Mouse (Mus musculus) ovary, postnatal 10 days (tissue): ENCODE data around the gene Mmrn2.
"Not testable (repeated sequence)": the region's sequence is repeated elsewhere in the genome, so short reads cannot be mapped to it uniquely, and the experiment has no call there.

Source experiments
- DNase-seq: peaks from one replicate; pipeline ENCODE4 v3.0.0; 2022; ENCODE audit warnings: low spot score

Mmrn2 gene

DNA sequence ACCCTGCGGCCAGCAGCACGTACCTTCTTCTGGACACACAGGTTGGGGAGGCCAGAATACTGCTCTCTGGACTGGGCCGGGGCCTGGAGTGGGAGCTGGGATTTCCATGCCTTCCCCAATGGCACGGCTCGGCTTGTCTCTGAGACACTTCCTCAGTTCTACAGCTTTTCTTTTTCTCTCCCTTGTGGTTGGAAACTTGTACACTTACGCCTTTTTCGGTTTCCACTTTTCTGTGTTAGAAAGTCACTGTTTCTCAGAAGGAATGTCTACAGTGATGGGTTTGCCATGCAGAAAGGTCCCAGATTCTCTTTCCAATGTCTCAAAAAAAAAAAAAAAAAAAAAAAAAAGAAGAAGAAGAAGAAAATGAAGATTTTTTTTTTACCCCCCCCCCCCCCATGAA lies 28.2 kb downstream of the Mmrn2 start:
- DNase-seq, result no peak

DNA sequence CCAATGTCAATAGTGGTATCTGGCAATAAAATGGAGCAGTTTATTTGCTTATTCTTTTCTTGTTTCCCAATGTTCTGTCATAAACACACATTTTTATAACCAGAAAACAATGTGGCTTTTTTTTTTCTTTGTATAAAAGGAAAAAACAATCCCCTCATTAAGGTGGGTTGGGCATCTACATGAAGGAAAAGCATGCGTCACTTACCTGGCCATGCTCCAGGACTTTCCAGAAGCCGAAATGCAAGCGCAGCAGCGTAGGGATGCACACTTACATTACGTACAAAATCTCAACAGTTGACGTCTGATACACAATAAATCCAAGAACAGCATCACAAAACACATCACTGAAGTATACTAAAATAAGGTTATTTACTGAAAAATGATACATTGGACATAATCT lies 35.5 kb downstream of the Mmrn2 start:
- DNase-seq, result no peak

GRCm38 (mm10) chr14:34412164-34412896 lies 37.1 kb downstream of the Mmrn2 start:
- no peak for DNase-seq

DNA sequence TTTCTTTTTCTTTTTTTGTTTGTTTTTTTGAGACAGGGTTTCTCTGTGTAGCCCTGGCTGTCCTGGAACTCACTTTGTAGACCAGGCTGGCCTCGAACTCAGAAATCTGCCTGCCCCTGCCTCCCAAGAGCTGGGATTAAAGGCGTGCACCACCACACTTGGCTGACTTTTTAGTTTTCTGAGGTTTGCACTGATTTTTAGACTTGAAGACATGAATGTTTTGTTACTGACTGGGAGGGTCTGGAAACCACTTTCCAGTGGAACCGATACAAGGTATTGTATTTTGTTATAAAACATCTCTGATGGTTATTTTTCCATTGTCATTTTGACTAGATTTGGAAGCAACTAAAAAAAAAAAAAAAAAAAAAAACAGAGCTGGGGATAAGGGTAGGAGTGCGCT lies 41.7 kb downstream of the Mmrn2 start:
- DNase-seq, result not testable (repeated sequence)

DNA sequence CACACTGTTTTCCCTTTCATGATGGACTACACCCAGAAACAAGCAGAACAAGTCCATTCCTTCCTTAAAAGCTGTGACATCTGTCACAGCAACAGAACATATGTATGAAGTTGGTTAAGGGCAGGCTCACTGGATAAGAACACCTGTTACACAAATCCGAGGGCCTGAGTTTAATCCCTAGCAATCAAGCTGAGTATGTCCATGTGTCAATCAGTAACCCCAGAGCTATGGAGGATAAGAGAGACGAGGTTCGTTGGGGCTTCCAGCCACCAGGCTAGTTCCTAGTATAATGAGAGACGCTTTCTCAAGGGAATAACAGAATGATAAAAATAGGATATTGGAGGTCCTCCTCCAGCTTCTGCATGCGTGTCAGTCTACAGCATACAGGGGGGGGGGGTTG lies 42.2 kb downstream of the Mmrn2 start:
- DNase-seq, result no peak

DNA sequence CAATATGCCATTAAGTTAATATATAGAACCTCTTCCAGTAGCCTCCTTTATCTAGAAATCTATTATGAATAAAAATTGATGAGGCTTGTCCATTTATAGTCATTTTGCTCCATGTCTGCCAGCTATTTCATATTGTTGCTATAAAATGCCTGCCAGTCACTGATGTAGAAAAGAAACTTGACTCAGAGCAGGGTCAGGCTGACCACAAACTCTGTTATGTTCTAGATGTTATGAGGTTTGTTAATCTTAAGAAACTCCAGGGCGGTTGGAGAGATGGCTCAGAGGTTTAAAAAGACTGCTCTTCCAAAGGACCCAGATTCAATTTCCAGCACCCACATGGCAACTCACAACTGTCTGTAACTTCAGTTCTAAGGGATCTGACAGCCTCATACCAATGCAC lies 45.8 kb downstream of the Mmrn2 start:
- no peak for DNase-seq

GRCm38 (mm10) chr14:34428274-34428673 lies 53.0 kb downstream of the Mmrn2 start:
- DNase-seq, result no peak

DNA sequence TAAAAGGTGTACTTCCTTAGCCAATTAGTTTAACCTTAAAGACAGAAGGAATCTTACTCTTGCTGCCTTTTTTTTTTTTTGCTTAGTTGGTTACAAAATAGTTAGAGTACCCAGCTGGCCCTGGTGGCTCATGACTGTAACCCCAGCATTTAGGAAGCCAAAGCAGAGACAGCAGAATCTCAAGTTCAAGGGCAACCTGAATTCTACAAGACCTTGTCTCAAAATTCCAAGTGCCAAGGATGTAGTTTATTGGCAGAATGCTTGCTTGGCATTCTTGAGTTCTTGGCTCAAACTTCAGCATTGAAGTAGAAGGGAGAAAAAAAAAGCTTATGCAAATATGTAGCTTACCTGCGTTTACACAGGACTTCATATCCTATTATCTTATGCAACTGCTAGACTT lies 53.8 kb downstream of the Mmrn2 start:
- no peak for DNase-seq

DNA sequence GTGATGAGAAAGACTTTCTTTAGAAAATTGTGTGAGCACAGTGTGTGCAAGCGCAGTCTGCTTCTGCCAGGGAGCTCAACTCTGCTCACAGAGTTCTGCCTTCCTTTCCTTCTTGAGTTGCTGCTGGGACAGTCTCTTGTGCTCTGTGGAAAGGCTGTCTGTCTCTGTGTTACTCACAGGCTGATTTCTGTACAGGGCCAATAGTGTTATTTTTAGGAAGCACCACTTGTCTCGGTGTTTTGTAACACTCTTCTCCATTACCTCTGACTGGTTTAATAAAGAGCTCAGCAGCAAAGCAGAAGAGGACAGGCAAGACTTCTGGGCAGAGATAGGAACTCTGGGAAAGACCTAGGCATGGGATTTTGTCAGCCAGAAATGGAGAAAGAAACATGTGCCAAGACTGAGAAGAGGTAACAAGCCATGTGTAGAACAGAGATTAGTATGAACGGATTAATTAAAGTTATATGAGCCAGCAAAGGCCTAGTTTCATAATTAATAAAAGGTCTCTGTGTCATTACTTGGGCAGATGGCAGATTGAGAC lies 65.3 kb downstream of the Mmrn2 start:
- no peak for DNase-seq

- no peak for DNase-seq
Measured at GRCm38 (mm10) chr14:34442531-34442930, 67.3 kb downstream of the Mmrn2 start.

GRCm38 (mm10) chr14:34444368-34444767 lies 69.1 kb downstream of the Mmrn2 start:
- DNase-seq, result no peak

- no peak for DNase-seq
Measured at GRCm38 (mm10) chr14:34444924-34445323, 69.7 kb downstream of the Mmrn2 start.

DNA sequence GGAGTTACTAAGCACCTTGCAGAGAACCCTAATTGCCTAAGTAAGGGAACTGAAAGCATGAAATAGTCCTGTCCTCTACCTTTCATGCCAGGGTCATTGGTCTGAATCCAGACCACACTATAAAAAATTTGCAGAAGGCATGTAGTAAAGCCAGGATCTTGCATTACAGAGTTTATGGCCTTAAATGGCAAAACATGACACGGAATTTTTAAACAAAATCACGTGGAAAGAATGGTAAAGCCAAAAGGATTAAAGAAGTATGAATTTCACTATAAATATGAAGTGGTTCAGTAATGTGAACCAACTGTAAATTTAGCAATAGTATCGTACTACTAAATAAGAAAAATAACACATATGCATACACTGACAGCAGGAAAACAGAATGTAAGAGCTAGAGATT lies 70.1 kb downstream of the Mmrn2 start:
- DNase-seq, result no peak

- no peak for DNase-seq
Measured at GRCm38 (mm10) chr14:34446624-34447023, 71.4 kb downstream of the Mmrn2 start.

GRCm38 (mm10) chr14:34447659-34448058 lies 72.4 kb downstream of the Mmrn2 start:
- DNase-seq, result no peak

DNA sequence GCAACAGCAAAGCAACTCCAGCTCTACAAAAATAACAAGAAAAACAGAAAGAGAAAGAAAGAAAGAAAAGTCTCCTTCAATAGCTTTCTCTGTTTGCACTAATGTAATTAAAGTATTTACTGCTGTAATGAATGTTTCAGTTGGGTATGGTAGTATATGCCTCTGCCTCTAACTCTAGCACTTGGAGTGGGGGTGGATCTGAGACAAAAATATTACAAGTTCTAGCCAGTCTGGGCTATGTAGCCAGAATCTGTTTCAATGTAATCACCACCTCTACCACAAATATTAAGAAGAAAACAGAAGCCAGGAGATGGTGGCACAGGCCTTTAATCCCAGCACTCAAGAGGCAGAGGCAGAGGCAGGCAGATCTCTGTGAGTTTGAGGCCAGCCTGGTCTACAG lies 73.1 kb downstream of the Mmrn2 start:
- no peak for DNase-seq

DNA sequence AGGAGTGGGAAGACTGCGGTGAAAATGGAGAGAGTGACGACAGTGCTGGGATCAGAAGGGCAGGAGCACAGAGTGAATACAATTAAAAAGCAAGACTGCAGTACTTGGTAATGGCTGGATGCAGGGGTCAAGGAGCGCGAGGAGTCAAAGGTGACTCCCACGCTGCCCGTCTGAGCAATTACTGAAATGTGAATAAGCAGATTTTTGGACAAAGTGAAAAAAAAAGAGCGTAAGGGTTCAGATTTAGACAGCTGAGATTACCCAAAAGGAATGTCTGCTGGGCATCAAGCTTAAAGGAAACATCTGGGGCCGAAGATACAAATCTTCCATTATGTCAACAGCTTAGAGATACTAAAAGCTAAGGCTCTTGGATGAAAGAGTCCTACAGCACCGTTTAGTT lies 74.5 kb downstream of the Mmrn2 start:
- DNase-seq, result no peak

- no peak for DNase-seq
Measured at GRCm38 (mm10) chr14:34450451-34450850, 75.2 kb downstream of the Mmrn2 start.

- no peak for DNase-seq
Measured at GRCm38 (mm10) chr14:34451872-34452271, 76.6 kb downstream of the Mmrn2 start.

DNA sequence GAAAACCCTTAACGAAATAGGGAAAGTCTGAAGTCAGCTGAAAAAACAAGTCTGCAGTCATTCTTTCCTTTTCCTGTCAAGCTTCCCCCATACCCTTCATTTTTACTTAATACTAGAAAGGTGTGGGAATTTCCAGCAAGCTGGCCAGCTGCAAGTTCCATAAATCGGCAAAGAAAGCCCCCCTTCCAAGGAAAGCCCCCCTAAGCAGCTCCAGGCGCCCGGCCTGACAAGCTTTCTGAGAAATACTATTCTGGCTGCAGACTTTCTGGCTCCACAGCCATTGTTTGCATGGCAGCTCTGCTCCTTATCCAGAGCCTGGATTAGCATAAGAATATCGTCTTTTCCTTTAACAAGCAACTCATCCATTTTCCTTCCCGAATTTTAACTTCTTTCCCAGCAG lies 78.4 kb downstream of the Mmrn2 start:
- DNase-seq, result no peak
